Mouse (Mus musculus): ENCODE measurements around the gene Gm10392.
A peak's percentile ranks its signal among the peaks of the same experiment; 100 is the strongest.

The Gm10392 gene

DNA sequence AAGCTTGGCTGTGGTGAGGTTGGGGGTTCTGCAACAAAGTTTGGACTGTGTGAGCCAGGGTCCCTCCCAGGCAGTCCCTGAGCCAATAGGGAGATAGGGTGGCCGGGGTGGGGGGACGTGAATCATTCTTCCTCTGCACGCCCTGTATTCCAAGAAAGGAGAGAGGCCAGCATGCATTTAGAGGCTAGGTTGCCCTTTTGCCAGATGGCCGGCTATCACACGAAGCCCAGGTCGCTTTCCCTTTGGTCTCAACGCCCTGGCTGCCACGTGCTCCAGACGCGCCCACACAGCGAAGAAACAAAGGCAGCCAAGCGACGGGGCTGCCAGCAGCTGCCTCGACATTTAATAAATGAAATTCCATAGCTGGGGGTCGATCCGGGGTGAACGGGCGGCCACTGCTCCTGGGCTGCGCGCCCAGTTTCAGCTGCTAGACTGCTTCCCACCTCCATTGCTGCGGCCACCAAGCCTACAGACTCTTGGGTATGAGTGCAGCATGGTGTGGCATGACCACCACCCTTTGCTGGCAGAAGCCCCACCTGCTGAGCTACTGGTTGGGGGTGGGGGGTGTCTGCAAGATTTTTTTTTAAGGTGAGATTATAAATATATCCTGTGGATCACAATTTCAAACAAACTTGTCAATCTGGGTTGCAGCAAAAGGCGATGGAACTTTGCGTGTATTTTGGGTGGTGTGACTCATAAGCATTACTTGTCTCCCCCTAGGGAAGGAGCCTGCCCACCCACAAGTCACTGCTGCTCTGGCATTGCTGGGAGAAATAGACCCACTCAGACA is 27.3 kb downstream of the Gm10392 start:
- peak; percentile 67 to 71 for DNase-seq

DNA sequence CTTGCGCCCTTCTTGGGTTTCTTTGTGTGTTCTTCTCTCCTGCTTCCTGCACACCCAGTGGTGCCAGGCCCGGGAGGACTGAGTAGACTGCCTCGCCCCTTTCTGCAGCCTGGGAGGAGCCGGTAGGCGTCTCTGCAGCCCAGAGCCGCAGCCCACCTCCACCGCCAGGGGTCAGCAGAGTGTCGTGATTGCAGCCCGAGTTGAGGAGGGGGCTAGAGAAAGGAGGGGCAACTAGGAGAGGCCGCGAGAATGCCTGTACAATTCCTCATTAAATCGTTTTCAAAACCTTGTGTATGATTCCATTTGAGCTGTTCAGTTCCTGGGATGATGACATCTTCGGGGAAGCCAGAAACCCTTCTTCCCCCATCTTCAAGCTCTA is 27.9 kb downstream of the Gm10392 start:
- peak; percentile 87 to 91 for DNase-seq

DNA sequence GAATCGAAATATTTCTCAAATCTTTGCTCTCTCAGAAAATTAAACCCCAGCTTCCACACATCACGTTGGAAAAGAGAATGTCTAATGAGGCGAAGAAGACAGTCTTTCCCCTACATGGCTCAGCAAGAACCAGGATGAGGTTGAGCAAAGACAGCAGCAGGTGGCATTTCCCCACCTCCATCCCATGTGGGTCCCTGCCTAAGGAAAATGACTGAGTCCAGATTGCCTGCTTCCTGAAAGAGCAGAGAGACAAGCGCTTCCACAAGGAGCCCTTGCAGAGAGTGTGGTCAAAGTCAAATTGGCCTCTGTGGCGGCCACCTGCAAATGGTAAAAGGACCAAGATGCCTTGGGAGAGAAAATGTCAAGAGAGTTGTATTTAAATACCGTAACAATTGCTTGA is 28.5 kb downstream of the Gm10392 start:
- DNase-seq, result no peak

DNA sequence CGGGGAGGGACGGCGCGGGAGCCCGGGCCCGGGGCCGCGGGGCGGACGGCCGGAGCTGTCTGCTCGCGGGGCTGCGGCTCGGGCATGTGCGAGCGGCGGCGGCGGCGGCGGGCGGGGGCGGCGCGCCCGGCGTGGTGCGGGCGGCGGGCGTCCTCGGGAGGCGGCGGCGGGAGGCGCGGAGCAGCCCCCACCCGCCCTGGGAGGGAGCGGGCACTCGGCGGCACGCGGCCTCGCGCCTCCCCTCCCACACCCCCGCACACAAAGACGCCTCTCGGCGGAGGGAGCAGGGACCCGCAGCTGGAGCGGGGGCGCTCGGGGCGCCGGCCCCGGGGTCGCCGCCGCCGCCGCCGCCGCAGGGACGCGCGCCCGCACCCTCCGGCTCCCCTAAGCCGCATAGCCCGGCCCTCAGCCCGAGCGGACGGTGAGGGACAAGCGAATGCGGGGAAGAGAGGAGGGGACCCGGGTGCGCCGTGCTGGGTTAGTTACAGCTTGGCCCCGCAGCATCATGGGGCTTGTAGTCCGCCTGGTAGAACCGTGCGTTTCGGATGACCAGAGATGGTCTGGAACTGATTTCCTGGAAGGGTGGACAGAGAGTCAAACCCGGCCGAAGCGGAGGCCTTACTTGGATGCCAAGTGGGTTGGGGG is 29.3 kb downstream of the Gm10392 start, which contains the start of gene Ankrd13b:
Gene Ankrd13b, minus strand, starts transcription at position 88 of the 645 bp plus-strand sequence.
- peak; percentile 66 to 71 for DNase-seq

DNA sequence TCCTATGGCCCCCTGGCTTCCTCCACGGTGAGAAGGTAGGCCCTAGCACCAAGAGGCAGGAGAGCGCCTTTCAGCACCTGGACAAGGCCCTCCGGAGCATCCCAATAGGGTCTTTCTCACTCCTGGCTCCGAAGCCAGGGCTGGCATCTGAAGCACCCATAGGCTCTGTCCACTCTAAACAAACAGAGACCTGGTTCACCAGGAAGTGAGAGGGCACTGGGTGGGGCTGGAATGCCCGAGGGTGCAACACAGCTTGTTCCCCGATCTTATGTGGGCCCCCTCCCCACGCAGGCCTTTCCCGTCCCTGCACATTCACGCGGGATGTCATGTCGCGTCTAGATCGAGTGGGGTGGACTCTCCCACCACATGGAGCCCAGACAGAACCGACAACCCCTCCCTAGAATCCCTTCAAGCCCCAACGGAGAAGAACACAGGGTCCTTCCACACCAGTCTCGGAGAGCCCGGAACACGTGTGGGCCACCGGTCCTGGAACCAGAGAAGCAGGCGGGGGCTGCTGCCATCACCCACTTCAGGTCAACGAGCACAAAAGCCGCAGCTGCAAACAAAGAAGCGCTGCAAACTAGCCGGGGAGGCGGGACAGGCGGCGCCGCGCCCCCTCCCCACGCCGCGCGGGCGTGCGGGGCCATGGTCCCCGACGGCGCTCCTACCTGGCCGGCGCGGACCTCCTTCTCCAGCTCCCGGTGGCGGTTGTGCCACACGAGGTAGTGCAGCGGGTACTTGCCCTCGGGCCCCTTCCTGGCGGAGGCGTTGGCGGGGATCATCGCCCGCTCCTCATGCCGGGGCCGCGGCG is 30.0 kb downstream of the Gm10392 start:
- no peak for DNase-seq

DNA sequence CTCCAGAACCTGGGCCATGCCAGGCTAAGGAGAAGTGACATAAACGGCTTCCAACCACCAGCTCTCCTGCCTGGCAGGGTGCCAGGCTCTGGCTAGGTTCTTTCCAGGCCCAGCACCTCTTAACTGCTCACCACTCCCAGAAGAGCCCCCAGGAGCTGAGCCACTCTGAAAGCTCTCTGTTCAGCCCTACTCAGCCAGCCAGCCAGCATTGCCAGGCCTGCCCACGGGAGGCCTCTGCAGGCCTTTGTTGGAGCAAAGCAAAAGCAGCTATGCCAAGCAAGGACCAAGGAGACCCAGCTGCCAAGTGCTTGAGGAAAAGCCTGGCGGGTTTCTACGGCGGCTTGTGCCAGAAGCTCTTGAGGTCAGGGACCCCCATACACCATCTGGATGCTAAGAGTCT is 32.2 kb downstream of the Gm10392 start:
- DNase-seq, result no peak

DNA sequence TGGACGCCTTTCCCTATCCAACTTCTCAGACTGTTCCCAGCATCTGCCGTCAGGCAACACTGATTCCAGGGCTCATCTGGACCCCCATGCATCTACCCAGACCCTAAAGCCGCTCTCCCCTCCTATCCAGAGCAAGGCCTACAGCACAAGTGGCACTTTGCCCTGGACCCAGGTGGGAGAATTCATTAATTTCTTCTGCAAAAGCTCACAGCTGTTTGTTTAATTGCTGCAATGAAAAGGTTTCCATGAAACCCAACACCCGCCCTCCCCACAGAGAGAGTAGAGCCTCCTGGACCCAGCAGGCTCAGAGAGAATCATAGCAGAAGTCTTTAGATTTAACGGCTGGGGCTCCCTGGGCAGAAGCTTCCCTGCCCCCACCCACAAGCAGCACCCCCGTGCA is 33.8 kb downstream of the Gm10392 start:
- DNase-seq, result no peak

DNA sequence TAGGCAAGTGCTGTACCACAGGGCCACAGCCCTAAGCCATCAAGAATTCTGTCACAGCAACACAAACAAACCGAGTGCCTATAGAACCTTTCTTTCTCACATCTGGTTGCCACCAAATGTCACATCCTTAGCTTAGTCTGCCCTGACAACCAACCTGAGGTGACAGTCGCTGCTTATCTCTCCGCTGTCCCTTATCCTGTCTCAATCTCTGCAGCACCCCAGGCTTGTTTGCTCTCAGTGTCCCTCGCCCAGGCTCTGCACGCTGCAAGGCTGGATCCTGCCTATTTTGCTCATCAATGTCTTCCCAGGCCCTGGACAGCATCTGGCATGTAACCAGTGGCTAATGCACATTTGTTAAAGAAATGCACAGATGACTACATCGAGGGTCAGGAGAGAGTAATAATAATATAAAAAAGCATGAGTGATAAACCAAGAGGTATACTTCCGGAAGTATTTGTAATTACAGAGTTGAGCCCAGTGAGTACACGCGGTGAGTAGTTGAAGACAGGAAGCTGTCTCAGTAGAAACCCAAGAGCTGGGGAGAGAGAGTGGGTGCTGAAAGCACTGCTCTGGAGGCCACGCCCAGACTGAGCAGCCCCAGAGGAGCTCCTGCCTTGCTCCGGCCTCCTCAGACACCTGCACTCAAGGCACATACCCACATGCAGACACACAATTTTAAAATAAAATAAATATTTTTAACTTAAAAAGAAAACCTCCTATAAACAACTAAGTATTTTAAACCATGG is 35.3 kb downstream of the Gm10392 start:
- no peak for DNase-seq

DNA sequence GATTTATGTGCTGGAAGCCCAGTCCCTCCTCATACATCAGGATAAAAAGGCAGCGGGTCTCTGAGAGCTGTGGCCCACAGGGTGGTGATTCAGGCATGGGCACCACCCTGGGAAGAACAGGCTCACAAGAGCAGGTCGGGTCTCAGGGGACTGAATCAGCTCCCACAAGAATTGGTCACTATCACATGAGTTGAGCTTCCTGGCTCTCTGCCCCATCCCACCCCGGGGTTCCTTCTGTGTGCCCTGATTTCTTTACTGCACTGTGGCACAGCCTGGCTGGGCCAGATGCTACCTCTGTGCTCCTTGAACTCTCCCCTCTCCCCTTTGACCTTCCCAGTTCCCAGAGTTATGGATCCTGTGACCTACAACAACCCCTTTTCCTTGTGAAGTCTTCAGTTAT is 36.0 kb downstream of the Gm10392 start:
- no peak for DNase-seq

DNA sequence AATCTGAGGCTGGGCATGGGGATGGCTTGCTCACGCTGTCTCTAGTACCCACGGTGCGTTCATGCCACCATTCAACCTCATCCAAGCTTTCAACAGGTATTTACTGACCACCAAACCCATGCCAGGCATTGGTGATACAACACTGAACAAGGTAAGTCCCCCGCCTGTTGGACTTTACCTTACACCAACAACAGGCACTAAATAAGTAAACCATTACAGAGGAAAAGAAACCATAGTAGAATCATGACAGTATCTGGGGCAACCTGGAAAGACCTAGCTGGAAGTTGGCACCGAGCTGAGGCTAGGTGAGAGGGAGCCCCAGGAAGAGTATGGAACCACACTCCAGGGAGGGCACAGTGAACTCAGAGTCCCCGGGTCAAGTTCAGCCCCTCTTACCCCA is 42.1 kb downstream of the Gm10392 start:
- no peak for DNase-seq

DNA sequence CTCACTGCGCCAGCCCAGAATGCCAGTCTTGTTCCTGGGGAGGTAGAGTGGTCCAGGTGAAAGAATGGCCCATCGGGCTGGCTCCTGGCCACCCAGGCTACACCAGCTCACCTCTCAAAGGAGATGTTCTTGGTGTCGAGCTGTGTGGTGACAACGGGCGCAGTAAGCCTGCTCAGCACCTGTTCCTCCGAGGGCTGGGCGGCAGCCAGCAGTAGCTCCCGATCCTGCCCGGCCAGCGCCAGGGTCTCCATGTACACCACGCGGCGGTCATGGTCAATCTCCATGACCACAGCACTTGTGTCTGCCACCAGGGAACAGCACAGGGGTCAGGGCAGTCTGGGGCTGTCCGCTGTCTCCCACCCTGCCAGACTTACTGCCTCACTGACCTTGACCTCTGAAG is 42.8 kb downstream of the Gm10392 start:
- DNase-seq, result no peak

DNA sequence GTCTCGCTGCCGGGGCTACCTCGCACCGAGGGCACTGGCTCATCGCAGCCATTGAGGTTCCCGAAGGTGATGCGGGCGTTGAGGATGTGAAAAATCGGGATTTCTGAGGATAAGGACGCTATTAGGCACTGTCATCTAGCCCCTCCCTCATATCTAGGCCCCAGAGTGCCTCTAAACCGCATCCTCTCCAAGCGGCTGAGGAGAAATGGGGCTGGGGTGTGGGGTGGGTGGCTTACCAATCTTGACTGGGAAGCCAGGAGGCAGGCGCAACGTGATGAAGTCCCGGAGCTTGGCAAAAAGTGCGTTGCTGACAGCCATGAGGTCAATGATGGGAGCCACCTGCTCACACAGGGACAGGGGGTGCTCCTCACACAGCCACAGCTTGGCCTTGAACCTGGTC is 46.2 kb downstream of the Gm10392 start:
- DNase-seq, result no peak

DNA sequence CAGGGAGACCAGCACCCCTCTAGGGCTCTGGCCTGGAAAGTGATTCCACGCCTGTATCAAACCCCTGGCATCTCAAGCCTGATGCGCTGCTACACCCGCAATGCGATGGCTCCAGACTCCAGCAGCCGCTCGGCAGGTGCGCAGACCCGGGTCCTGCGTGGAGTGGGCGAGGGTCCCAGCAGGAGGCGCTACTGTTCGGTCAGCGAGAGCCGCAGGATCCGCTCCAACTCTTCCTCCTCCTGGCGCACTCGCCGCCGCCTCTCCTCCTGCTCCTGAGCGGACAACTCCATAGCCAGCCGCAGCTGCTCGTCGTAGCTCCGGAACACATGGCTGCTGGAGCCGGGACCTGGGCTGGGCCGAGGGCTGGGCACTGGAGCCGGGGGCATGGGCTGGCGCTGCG is 47.6 kb downstream of the Gm10392 start:
- no peak for DNase-seq

DNA sequence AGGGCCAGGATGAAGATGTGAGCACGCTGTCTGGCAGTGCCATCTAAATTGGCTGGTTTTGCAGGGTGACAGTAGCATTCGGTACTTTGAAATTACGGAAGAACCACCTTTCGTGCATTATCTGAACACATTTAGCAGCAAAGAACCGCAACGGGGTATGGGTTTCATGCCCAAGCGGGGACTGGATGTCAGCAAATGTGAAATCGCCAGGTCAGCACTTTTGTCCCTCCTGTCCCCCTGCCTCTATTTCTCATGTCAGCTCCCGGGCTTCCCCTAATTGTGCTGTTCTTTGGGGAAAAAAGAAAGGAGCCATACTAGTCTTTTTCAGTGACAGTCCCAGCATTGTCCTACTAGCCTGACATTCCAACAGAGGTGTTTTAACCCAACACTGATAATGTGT is 50.6 kb downstream of the Gm10392 start:
- no peak for DNase-seq

DNA sequence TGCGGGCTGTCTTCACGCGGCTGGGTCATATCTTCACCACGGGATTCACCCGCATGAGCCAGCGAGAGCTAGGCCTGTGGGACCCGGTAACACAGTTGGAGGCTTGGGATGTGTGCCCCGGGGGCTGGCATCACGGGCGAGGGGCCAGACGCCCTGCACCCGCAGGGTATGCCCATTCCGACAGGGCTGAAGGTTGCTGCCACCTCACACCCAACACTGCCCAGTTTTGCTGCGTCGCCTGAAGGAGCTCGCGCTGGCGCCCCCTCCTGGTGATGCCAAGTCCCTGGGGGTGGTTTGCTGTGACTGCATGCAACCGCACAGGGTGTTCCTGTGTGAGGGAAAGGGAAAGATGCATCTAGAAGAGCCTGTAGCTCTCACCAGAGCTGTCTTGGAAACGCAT is 51.2 kb downstream of the Gm10392 start:
- DNase-seq, result peak; percentile 78 to 84

DNA sequence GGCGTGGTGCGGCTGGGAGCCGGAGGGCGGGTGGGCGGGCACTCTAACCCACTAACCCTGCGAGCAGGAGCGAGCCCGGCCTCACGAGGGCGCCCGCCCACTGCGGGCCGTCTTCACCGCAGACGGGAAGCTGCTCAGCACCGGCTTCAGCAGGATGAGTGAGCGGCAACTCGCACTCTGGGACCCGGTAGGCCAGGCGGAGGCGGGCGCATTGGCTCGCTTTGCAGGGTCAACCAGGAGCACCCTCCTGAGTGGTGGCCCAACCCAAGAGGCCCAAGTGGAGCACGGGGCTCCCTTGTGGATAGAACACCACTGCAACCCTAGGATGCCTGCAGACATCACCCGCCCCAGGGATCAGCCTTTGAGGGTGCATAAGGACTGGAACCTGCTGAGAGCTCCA is 51.8 kb downstream of the Gm10392 start:
- DNase-seq, result peak; percentile 79 to 86
